Mouse (Mus musculus) E14TG2a.4 (cell line): ENCODE results near the gene Eef1akmt2.

Experiments used
- CTCF ChIP-seq: conservative IDR thresholded peaks from 2 replicates; pipeline ENCODE4 v1.5.1; 2014; ENCODE audit warnings: low read length
- POU5F1 ChIP-seq: IDR thresholded peaks from 2 replicates; pipeline ENCODE4 v1.6.1; 2014; ENCODE audit warnings: low read length, borderline replicate concordance

DNA sequence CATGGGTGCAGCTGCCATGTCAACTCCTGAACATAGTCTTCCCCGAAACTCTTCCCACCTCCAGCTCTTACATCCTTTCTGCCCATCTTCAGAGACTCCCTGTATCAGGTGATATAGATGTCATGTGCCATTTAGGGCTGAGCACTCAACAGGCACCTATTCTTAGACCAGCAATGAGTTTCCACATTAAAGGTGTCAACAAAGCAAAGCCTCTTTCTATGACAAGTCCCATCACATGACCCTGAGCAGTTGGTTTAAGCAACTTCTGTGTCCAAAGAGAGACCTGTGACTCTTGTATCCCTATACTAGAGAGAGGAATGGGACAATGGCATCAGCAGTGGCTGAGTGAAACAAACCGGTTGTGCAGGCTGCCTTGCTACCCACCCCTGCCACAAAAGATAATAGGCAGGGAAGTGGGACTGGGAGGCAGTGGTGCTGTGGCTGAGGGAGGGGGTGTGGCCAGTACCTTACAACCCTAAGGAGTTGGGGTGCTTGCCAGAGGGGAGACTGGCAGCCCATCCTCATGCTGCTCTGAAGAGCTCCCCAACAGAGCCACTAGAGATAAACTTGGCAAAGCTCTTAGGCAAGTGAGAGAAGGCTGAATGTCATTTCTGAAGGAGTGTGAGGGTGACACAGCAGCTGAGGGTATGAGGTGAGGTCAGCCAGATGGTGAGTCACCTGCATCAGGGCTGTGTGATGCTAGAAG lies 48.5 kb upstream of the Eef1akmt2 start:
- TF ChIP-seq CTCF (no peak), POU5F1 (no peak)
